Mouse (Mus musculus): ENCODE data around the gene Plcz1. TPM values are rescaled to one million over a fixed set of nuclear protein-coding genes. Genes with fewer than 3 reads are reported as not detected.

The Plcz1 gene
- polyA plus RNA-seq, 1 experiment: 0.18 TPM

- TF ChIP-seq CTCF (IDR thresholded peaks at IDR 0.05; ENCODE audit: borderline replicate concordance, extremely low read depth, insufficient read depth, insufficient read length): no peak
- no peak for TF ChIP-seq POLR2A (IDR thresholded peaks at IDR 0.05; ENCODE audit: borderline replicate concordance, extremely low read depth, insufficient read depth, insufficient read length, poor library complexity, severe bottlenecking)
- DNase-seq (ENCODE audit: low read depth): no peak
Measured at GRCm38 (mm10) chr6:139947106-139947879, 94.0 kb downstream of the Plcz1 start.

Other genes with a start within 250 kb of the Plcz1 start
- not detected in 2 replicates for gene Capza3, start 205 bp downstream of the Plcz1 start, polyA plus RNA-seq (2012; rRNA removed)